Mouse (Mus musculus): ENCODE measurements around the gene Cic. TPM values are rescaled to one million over a fixed set of nuclear protein-coding genes. Genes with fewer than 3 reads are reported as not detected.

The Cic gene
- total RNA-seq, 2 experiments from 2014 or later, result 26.6 to 77.4 TPM

DNA sequence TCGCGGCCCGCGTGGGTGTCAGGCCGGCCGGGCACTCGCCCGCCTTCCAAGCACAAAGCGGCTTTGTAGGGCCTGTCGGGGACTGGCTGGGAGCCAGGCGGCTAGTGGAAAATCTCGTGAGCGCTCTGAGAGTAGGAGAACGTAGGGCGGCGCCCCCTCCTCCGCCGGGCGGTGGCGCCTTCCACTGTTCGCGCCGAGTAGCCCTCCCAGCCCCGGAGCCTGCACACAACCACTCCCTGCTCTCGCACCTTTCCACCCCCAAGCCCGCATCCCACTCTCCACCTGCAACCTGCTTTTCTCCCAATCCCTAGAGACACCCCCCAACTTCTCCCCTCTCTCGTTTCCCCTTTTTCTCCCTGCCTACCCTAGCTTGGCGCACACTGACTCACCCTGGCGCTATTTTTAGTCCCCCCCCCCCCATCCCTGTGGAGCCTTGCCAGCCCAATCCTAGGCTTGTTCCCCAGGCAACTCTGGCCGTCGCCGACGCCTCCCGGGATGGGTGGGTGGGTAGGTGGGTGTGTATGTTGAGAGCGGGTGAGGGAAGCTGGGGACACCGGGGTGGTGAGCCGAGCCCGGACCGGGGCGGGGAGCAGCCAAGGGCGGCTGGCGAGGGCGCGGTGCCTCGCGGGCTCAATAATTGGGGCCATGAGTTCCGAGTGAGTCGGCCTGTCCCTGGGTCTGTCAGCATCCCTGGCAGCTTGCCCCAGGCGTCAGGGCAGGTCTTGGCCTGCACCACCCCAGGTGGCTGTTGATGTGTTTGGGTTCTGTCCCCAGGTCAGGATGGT lies 11.8 kb downstream of the Cic start:
- ATAC-seq (replicated peaks; ENCODE audit: low FRiP score, poor library complexity, severe bottlenecking), result peak; percentile 12; the same call in 1 of the 2 replicates

DNA sequence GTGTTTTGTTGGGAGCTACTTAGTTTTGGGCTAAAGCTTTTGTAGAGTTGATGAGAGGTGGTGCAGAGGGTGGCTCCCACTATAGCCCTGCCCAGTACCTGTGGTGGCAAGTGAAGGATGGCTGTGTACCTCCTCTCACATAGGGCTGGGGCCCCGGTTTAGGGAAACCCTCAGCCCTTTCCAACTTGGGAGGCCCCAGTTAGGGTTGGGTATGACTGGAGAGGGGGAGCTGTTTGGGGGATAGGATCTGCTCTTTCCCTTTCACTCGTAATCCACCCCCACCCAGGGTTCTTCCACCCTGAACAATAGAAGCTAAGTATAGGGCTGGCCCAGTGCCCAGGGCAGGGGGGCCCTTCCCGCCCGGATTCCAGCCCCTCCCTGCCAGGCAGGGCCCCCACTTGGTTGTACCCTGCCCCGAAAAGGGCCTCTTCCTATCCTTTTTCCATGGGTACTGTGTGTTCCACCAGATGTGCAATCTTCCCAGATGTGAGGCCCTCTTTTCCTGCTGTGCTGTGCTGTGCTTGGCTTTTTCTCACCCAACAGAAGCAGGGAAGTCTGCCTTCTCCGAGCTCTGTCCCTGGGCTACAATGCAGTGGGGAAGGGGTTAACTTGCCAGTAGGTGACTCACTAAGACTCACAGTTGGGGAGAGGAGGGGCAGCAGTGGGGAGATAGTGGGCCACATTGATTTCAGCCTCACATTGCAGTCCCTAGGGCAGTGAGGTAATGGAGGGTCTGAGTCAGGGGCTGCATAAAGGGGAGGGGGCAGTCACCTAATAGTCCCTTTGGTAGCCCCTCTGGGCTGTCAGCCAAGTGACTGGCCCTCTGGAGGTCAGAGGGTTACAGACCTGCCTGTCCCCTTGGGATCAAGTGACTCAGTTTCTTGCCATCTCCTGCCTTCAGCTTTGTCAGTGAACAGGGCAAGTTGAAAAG lies 12.6 kb downstream of the Cic start:
- ATAC-seq (replicated peaks; ENCODE audit: low FRiP score, poor library complexity, severe bottlenecking), result no peak

DNA sequence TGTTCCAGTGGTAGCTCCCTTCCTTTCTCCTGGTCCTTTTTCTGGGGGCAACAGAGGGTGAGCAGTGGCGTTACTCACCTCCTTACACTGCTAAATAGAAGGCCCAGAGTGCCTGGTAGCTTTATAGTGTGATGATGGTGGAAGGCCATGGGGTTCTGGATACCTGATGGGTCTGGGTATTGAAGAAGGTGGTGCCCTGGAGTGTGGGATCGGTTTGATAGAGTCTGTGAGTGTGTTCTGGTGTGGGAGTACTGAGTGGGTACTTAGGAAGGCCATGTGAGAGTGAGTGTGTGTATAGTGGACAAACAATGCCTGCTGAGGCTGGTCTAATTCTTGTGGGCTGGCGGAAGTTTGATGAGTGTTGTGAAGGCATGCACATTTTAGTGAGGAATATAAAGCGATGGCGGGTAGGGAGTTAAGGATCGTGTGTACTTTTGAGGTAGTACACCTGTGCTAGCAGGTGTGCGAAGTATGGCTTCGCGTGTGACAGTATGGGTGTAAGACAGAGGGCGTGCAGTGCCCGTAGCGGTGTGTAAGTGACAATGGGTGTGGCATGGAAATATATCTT lies 13.7 kb downstream of the Cic start:
- peak; percentile 52 for ATAC-seq (replicated peaks; ENCODE audit: low FRiP score, poor library complexity, severe bottlenecking)

DNA sequence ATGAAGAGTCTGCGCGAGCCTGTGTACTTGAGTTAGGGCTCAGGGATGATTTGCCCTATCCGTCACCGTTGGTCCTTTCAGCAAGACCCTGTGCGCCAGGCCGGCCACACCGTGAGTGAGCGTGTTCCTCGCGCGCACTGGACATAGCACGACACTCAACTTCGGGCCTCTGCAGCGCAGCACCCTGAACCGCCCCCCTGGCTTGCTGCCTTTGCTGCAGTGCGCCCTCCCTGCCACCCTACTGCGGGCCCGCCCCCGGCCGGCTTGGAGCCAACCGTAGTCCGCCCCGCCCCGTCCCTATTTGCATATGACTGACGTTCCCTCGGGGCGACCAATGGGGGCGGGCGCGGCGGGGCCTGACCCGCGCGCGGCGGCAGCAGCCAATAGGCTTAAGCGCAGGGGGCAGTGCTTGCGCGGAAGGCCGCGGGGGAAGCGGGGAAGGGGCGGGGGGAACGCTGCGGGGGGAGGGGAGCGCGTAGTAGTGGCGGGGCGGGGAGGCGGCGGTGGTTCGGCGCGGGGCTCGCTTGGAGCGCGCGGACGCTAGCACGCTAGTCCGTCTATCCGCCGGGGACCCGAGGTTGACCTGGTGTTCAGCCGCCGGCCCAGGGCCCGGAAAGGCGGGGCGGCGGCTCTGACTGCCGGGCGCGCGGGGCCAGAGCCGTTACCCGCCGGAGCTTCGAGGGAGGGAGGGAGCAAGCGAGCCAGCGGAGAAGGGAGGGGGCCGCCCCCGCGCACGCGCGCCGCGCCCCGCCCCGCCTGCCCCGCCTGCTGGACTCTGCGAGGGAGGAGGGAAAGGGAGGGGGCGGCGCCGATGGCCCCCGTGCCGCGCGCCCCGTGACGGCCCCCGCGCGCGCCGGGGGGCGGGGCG lies 14.5 kb downstream of the Cic start:
- peak; percentile 71 for ATAC-seq (replicated peaks; ENCODE audit: low FRiP score, poor library complexity, severe bottlenecking)

DNA sequence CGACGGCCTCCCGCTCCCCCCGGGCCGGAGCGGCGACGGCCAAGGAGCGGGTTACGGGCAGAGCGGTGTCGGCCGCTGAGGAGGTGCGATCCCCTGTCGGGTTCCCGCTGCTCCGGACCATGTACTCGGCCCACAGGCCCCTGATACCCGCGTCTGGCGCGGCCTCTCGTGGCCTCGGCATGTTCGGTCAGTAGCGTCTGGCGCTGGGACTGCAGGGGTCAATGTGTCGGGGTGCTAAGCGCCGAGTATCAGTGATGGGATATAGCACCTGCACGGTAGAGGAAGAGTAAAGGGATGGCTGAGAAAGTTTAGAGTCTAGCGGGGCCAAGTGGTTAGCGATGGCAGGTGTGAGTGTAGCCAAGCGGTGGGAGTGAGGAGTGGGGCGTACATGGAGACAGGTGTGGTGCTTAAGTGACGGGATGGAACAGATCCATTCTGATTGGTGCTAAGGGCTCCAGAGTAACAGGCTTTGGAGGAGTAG lies 15.3 kb downstream of the Cic start:
- 0 out of 2 replicates have a peak, but pooled peaks have one; percentile 2 for ATAC-seq (replicated peaks; ENCODE audit: low FRiP score, poor library complexity, severe bottlenecking)

DNA sequence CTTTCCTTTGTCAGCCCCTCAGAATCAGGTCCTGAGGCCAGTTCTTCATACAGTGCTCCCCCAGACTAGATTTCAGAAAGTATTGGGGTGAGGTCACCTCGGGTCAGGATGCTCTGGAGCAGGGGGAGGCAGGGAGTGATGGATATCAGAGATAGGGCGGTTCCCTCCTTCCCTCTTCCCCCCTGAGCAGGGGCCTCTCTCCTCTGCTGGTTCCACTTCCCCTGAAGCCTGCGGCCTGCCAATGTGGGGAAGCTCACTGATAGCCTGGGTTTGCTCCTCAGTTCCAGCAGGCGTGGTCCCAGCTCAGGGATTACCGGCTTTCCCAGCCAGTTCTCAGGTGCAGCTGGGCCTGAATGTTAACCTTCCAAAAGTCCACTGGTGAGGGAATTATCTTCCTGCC lies 16.1 kb downstream of the Cic start:
- no peak for ATAC-seq (replicated peaks; ENCODE audit: low FRiP score, poor library complexity, severe bottlenecking)

DNA sequence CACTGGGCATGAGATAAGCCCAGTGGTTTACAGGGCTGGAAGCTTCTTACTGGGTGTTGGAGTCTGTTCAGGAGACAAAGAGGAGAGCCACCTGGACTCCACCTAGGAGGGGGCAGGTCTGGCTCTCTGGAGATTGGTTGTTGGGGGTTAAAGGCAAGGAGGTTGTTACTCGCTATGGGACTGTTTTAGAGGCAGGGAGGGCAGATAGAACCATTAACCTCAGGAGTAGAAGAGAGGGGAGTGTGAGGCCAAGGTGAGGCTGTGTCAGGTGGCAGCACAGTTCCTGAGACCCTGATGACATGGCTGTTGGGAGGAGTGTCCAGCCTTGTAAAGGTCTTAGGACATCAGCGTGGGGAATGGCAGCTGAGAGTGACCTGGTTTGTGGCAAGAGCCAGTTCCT lies 16.7 kb downstream of the Cic start:
- ATAC-seq (replicated peaks; ENCODE audit: low FRiP score, poor library complexity, severe bottlenecking), result no peak

DNA sequence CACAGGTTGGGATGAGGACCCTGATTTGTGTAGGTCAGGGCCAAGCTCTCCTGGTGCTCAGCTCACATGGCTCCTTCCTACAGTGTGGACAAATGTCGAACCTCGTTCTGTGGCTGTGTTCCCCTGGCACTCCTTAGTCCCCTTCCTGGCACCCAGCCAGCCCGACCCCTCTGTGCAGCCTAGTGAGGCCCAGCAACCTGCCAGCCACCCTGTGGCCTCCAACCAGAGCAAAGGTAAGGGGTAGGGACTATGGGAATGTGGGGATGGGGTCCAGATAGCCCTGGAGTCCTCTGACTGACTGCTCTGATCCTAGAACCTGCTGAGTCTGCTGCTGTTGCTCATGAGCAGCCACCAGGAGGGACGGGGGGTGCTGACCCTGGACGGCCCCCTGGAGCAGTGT lies 17.3 kb downstream of the Cic start:
- ATAC-seq (replicated peaks; ENCODE audit: low FRiP score, poor library complexity, severe bottlenecking), result no peak

DNA sequence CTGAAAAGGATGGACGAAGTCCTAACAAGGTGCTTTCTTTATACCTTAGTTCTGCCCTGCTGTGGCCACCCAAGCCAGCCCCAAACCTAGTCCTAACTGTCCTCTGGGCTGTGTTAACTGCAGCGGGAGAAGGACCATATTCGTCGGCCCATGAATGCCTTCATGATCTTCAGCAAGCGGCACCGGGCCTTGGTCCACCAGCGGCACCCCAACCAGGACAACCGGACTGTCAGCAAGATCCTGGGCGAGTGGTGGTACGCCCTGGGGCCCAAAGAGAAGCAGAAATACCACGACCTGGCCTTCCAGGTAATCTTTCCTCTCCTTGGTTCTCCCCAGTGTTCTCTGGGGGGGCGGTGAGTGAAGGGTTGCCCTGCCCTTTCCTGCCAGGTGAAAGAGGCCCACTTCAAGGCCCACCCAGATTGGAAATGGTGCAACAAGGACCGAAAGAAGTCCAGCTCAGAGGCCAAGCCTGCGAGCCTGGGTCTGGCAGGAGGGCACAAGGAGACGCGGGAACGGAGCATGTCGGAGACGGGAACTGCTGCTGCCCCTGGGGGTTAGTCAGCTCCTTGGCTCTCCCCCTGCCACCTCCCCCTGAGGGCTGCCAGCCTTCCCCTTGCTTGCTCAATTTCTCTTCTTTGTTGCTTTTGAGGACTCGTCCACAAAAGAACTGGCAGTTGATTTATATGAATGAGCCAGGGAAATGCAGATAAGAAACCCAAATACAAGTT lies 18.2 kb downstream of the Cic start:
- no peak for ATAC-seq (replicated peaks; ENCODE audit: low FRiP score, poor library complexity, severe bottlenecking)

DNA sequence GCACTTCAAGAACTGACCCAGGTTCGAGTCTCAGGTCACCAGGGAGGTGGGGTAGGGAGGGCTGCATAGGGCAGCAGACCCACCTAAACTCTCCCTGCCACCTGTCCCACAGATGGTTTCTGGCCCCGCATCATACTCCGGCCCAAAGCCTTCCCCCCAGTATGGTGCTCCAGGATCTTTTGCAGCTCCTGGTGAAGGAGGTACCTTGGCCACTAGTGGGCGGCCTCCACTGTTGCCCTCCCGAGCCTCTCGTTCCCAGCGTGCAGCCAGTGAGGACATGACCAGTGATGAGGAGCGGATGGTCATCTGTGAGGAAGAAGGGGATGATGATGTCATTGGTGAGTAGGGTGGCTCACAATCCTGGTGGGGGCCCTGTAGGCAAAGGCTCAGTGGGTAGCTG lies 19.5 kb downstream of the Cic start:
- no peak for ATAC-seq (replicated peaks; ENCODE audit: low FRiP score, poor library complexity, severe bottlenecking)

DNA sequence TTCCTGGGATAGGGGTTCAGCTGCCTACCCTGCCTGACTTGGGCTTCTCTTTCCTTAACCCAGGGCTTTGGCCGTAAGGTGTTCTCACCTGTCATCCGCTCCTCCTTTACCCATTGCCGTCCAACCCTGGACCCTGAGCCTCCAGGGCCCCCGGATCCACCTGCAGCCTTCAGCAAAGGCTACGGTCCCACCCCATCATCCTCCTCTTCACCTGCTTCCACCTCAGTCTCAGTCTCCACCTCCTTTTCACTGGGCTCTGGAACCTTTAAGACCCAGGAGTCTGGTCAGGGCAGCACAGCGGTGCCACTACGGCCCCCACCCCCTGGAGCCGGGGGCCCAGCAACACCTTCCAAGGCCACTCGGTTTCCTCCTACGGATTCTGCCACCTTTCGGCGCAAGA lies 20.5 kb downstream of the Cic start:
- ATAC-seq (replicated peaks; ENCODE audit: low FRiP score, poor library complexity, severe bottlenecking), result no peak

DNA sequence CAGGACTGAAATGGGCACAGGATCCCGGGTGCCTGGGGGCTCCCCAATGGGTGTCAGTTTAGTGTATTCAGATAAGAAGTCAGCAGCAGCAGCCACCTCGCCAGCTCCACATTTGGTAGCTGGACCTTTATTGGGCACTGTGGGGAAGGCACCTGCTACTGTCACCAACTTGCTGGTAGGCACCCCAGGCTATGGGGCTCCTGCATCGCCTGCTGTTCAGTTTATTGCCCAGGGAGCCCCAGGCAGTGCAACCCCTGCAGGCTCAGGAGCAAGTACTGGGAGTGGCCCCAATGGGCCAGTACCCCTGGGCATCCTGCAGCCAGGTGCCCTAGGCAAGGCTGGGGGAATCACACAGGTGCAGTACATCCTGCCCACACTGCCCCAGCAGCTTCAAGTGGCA lies 21.2 kb downstream of the Cic start:
- no peak for ATAC-seq (replicated peaks; ENCODE audit: low FRiP score, poor library complexity, severe bottlenecking)

DNA sequence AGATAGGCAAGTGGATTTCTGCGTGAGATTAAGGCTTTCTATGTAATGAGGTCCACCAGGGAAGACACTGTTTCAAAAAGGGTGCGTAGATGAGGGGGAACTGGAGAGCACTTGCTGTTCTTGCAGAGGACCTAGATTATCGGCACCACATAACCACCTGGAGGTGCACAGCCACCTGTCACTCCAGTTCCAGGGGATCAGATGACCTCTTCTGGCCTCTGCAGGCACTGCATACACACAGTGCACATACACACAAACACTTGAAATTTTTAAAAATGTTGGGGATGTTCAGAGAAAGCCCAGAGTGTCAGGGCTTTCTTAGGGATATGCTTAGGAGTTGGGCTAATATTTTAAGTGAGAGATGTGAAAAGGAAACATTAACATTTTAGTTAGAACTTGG lies 22.4 kb downstream of the Cic start:
- ATAC-seq (replicated peaks; ENCODE audit: low FRiP score, poor library complexity, severe bottlenecking), result no peak

DNA sequence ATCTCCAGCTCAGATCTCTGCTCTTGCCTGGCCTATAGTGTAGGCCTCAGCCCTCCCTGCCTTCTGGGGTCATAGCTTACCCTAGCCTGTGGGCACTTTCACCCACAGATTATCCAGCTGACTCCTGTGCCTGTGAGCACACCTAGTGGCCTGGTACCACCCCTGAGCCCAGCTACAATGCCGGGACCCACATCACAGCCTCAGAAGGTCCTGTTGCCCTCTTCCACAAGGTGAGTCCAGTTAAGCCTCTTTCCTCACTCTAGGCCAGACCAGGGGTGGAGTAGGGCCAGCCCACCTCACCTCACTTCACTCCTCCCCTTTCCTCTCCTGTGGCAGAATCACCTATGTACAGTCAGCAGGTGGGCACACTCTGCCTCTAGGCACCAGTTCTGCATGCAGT lies 23.0 kb downstream of the Cic start:
- ATAC-seq (replicated peaks; ENCODE audit: low FRiP score, poor library complexity, severe bottlenecking), result no peak

DNA sequence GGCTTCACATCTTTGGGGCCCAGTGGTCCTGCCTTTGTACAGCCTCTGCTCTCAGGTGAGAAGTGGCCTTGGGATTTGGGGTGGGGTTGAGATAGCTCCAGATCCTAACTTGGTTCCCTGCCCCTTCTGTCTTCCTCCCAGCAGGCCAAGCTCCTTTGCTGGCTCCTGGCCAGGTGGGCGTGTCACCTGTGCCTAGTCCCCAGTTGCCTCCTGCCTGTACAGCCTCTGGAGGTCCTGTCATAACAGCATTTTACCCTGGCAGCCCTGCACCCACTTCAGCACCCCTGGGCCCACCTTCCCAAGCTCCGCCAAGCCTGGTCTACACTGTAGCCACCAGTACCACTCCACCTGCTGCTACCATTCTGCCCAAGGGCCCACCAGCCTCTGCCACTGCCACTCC lies 23.4 kb downstream of the Cic start:
- no peak for ATAC-seq (replicated peaks; ENCODE audit: low FRiP score, poor library complexity, severe bottlenecking)

DNA sequence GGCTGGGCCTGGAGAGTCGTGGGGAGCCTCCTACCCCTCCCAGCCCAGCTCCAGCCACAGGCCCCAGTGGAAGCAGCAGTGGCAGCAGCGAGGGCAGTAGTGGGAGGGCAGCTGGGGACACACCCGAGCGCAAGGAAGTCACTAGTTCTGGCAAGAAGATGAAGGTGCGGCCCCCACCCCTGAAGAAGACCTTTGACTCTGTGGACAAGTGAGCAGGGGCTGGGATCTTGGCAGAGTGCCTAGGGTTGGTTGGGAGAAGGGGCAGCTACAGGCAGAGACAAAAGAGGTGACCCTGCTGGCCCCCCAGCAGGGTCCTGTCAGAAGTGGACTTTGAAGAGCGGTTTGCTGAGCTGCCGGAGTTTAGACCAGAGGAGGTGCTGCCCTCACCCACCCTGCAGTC lies 24.6 kb downstream of the Cic start:
- ATAC-seq (replicated peaks; ENCODE audit: low FRiP score, poor library complexity, severe bottlenecking), result no peak

DNA sequence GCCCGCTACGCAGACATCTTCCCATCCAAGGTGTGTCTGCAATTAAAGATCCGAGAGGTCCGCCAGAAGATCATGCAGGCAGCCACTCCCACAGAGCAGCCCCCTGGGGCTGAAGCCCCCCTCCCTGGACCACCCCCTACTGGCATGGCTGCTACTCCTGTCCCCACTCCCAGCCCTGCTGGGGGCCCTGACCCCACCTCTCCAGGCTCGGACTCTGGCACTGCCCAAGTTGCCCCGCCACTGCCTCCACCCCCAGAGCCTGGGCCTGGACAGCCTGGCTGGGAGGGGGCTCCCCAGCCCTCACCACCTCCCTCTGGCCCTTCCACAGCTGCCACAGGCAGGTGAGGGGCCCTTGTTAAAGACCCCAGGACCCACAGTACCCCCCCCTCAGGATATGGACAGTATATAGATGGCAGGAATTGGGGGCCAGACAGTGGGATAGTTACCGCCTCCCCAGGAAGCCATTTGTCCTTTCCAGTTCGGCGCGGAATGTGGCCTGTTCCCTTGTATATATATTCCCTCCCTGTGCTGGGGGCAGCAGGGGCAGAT lies 25.8 kb downstream of the Cic start:
- no peak for ATAC-seq (replicated peaks; ENCODE audit: low FRiP score, poor library complexity, severe bottlenecking)

DNA sequence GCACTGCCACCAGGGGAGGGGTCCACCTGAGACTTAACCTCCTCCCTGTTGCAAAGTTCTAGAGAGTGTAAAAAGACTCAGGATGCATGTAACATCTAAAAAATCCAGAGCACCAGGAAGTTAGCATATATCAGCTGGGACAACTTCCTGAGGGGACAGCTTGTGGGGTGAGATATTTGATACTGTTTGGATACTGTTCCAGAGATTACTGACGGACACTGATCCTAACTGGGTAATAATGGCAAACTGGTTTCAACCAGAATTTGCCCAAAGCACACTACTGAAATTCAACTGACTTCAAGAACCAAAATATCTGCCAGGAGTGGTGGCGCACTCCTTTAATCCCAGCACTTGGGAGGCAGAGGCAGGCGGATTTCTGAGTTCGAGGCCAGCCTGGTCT lies 27.0 kb downstream of the Cic start:
- no peak for ATAC-seq (replicated peaks; ENCODE audit: low FRiP score, poor library complexity, severe bottlenecking)

Measured in erythroblast, adult 5-6 weeks (primary cell).